Mouse (Mus musculus): ENCODE results near the gene Fbp2. TPM values are rescaled to one million over a fixed set of nuclear protein-coding genes. Genes with fewer than 3 reads are reported as not detected.
A peak's percentile ranks its signal among the peaks of the same experiment; 100 is the strongest.
"Not testable (repeated sequence)": the region's sequence is repeated elsewhere in the genome, so short reads cannot be mapped to it uniquely, and the experiment has no call there.

Gene Fbp2
- total RNA-seq, 2 experiments from 2014 or later, result not detected

GRCm38 (mm10) chr13:62865651-62866315 lies 7.6 kb upstream of the Fbp2 start:
- no peak for ATAC-seq (replicated peaks; ENCODE audit: poor library complexity, severe bottlenecking)

DNA sequence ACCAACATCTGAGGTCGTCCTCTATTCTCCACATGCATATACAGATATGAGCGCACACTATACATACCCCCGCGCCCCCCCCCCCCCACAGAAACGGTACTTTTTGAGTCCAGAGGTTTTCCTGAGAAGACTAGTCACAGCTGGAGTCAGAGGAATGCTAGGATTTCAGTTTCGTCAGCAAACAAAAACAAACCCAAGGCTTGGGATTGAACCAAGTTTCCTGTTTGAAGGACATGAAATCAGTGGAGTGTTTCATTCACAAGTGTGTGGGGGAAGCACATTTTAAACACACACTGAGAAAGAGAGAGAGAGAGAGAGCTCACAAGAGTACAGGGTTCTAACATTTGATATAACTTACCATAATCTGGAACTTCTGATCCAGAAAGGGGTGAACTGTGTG lies 5.5 kb upstream of the Fbp2 start:
- ATAC-seq (replicated peaks; ENCODE audit: poor library complexity, severe bottlenecking), result no peak

GRCm38 (mm10) chr13:62862875-62863274 lies 4.7 kb upstream of the Fbp2 start:
- no peak for ATAC-seq (replicated peaks; ENCODE audit: poor library complexity, severe bottlenecking)

- ATAC-seq (replicated peaks; ENCODE audit: poor library complexity, severe bottlenecking), result no peak
These were observed 1.8 kb upstream of the Fbp2 start for GRCm38 (mm10) chr13:62860068-62860467.

GRCm38 (mm10) chr13:62859251-62859650 lies 1.0 kb upstream of the Fbp2 start:
- not testable (repeated sequence) for ATAC-seq (replicated peaks; ENCODE audit: poor library complexity, severe bottlenecking)

GRCm38 (mm10) chr13:62856850-62857249 lies 1.4 kb downstream of the Fbp2 start:
- ATAC-seq (replicated peaks; ENCODE audit: poor library complexity, severe bottlenecking), result no peak

DNA sequence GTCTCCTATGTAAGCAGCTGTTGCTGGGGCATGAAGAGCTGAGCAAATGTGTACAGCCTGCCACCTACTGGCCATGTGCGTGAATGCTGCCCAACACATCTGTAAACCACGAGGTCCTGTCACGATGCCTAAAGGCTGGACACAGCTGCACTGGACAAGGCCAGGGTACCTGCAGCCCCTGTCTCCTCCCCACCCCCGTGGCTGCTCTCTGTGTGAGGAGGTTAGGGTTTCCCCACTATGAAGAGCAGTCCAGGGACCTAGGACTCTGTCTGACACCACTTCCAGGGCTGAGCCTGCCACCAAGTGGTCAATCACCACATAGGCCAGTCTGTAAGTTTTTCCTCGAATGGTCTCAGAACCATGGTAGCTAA lies 1.9 kb downstream of the Fbp2 start:
- ATAC-seq (replicated peaks; ENCODE audit: poor library complexity, severe bottlenecking), result peak; percentile 84

GRCm38 (mm10) chr13:62855396-62856304 lies 2.6 kb downstream of the Fbp2 start:
- ATAC-seq (replicated peaks; ENCODE audit: poor library complexity, severe bottlenecking), result no peak; the same call in 1 of the 2 replicates

DNA sequence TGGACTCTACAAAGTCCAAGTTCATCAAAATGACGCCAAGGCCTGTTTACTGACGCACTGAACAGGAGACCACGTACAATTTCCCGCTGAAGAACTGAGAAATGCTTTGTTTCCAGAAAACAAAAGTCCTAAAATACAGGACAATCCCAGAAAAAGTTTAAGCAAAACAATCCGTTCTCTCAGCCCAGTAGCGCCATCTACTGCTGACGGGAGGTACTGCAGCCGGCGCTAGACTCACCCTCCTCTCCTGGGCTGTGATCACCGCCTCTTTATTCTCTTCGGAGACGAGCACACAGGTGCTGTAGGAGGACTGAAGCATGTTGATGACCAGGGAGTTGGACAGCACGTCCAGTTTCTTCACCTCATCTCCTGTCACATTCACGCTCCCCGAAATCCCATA lies 3.6 kb downstream of the Fbp2 start:
- peak; percentile 57 for ATAC-seq (replicated peaks; ENCODE audit: poor library complexity, severe bottlenecking)

- no peak for ATAC-seq (replicated peaks; ENCODE audit: poor library complexity, severe bottlenecking)
These were observed 24.9 kb downstream of the Fbp2 start for GRCm38 (mm10) chr13:62833341-62833740.

DNA sequence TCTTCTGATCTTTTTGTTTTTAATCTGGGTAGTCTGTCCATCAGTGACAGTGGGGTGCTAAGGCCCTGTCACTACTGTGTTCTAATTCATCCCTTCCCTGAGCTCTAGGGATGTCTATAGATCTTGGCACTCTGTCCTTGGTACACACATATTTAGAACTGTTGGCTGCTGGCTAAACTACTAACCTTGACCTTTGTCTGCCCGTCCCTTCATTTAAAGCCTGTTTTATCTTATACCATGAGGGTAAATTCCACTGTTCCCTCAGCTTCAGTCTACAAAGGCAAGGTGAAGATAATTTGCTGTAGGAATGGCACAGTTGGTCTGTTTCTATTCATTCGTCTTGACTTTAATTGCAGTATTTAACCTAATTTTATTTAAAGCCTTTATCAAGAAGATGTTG lies 26.0 kb downstream of the Fbp2 start:
- no peak for ATAC-seq (replicated peaks; ENCODE audit: poor library complexity, severe bottlenecking)

GRCm38 (mm10) chr13:62815705-62816104 lies 42.5 kb downstream of the Fbp2 start:
- not testable (repeated sequence) for ATAC-seq (replicated peaks; ENCODE audit: poor library complexity, severe bottlenecking)

DNA sequence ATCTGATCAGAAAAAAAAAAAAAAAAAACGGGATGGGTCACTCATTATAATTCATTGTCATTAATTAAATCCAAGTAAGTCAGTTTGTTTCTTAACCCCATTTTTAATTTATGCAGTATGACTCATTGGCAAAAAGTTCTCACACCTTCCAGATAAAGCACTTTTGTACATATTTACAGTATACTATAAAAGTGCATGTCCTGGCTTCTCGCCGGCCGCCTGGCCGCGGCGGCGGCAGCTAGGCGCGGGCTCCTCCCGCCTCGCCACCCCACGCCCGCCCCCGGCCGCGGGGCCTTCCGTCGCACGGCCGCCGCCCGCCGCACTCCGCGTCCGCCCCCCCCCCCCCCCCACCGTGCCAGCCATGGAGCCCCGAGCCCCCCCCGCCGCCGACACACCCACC lies 45.5 kb downstream of the Fbp2 start:
- peak; percentile 22; the same call in 1 of the 2 replicates for ATAC-seq (replicated peaks; ENCODE audit: poor library complexity, severe bottlenecking)

DNA sequence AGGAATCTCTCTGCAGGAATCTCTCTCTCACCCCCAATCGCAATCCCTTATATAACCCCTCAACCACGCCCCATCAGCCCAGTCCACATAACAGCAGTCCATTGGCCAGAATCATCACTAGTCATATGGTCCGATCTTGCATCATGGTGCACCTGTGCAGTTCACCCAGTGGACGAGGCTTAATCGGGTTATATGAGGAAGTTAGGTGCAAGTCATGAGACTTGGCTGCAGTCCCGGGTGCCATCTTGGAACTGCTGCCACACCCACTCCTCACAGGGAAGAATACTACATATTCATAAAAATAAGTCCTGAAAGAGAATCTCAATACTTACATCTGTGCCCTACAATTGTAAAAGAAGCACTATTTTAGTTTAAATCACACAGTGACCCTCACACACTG lies 50.2 kb downstream of the Fbp2 start:
- not testable (repeated sequence) for ATAC-seq (replicated peaks; ENCODE audit: poor library complexity, severe bottlenecking)

Other genes with a start within 250 kb of the Fbp2 start
- 8.1 and 12.7 TPM in 2 replicates for gene 6720489N17Rik, start 234.2 kb downstream of the Fbp2 start, total RNA-seq (2014; fragmentation: Nextera tagmentation)
- 15.8 and 30.5 TPM in 2 replicates for gene 6720489N17Rik, start 234.2 kb downstream of the Fbp2 start, total RNA-seq (2017)
- gene Platr25, start 97.7 kb downstream of the Fbp2 start, total RNA-seq (2014; fragmentation: Nextera tagmentation), result 18.5 and 39.4 TPM in 2 replicates
- gene Platr25, start 97.7 kb downstream of the Fbp2 start, total RNA-seq (2017), result 36.8 and 53.8 TPM in 2 replicates
- 8.2 and 10.7 TPM in 2 replicates for gene Gm5141, start 72.6 kb downstream of the Fbp2 start, total RNA-seq (2014; fragmentation: Nextera tagmentation)
- 4.1 and 5.7 TPM in 2 replicates for gene Gm5141, start 72.6 kb downstream of the Fbp2 start, total RNA-seq (2017)
- 9.1 and 15.6 TPM in 2 replicates for gene Fbp1, start 29.9 kb upstream of the Fbp2 start, total RNA-seq (2014; fragmentation: Nextera tagmentation)
- 16.6 and 19.3 TPM in 2 replicates for gene Fbp1, start 29.9 kb upstream of the Fbp2 start, total RNA-seq (2017)
- 86.8 and 97.6 TPM in 2 replicates for gene 2010111I01Rik, start 106.5 kb upstream of the Fbp2 start, total RNA-seq (2014; fragmentation: Nextera tagmentation)
- gene 2010111I01Rik, start 106.5 kb upstream of the Fbp2 start, total RNA-seq (2017), result 61.9 and 91.1 TPM in 2 replicates